In the genomic region with DNA sequence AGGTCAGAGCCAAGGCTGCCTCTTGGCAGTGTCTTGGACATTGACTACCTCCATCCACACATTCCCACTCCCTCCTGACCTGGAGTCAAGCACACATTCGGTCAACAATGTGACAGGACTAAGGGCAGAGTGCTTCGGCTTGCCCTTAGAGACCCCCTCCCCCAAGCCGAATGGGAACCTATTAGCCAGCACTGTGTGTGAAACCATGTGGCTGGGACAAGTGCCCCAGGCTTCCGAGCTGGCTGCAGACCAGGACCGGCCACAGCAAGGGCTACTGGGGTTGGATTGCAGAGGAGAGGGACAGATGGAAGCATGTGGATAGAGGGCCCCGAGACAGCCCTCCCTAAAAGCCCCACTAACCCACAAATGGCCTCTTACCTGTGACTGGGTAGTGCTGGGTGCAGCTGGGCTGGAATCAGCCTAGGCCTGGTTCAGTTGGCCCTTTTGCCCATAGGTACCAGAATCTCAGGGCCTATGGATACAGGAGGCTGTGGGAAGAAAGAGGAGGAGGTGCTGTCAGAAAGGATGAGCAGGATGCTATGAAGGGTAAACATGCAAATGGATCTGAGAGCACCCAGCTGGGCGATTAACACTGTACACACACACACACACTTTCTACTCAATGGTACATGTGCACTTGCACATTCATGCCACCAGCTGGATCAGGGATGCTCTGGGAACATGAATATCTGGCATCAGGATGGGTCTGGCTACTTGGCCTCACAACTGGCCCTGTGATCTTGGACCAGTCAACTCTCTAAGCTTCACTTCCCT, we compare ENCODE assay signal across 21 mouse cellular contexts. TPM values are rescaled to one million over a fixed set of nuclear protein-coding genes. Genes with fewer than 3 reads are reported as not detected.
DNase-seq lines count a peak whose midpoint lies in the region; ATAC-seq and TF ChIP-seq lines count a peak whose summit lies in the region.
"Had no signal": no experiment of that assay in that cellular context is flagged by ENCODE, and none has a peak within 500 bp of the region (broad histone marks: within the 10 kb centered on the region; RNA-seq: fewer than 3 reads in every experiment).

No protein-coding gene starts in this region.

- H3K9ac ChIP-seq in hindbrain, embryonic 12.5 days: no peak overlapping the region
- no peak overlapping the region for H3K9ac ChIP-seq in hindbrain, embryonic 14.5 days
- H3K9ac ChIP-seq: embryonic facial prominence, embryonic 12.5 days; forebrain, postnatal 0 days; hindbrain, embryonic 15.5 days; liver, embryonic 12.5 days; lung, embryonic 14.5 days; midbrain, embryonic 12.5 days had no signal

- ATAC-seq in hindbrain, embryonic 12.5 days (ENCODE audit: low FRiP score): 0 out of 2 replicates have a peak, but pooled peaks have one; percentile 8
- no peak for ATAC-seq in hindbrain, embryonic 14.5 days (ENCODE audit: low FRiP score)
- ATAC-seq: forebrain, postnatal 0 days; liver, embryonic 12.5 days had no signal

- H3K4me3 ChIP-seq in hindbrain, embryonic 12.5 days: no peak overlapping the region
- H3K4me3 ChIP-seq in hindbrain, embryonic 14.5 days (replicated peaks; ENCODE audit: low read length): no peak overlapping the region
- H3K4me3 ChIP-seq in layer of hippocampus, adult 2 months: no peak overlapping the region
- no peak overlapping the region for H3K4me3 ChIP-seq in cerebellum, adult 2 months (replicated peaks; ENCODE audit: insufficient read depth, low read depth, low read length)
- H3K4me3 ChIP-seq: embryonic facial prominence, embryonic 12.5 days; heart, adult 2 months; hindbrain, embryonic 15.5 days; limb, embryonic 10.5 days; liver, embryonic 12.5 days; midbrain, embryonic 12.5 days had no signal

- peaks cover 12% of the 10 kb centered on the region for H3K4me1 ChIP-seq in hindbrain, embryonic 12.5 days
- H3K4me1 ChIP-seq in hindbrain, embryonic 14.5 days (replicated peaks; ENCODE audit: control insufficient read depth, insufficient read depth, low read length): peaks cover 11% of the 10 kb centered on the region
- H3K4me1 ChIP-seq in cerebellum, adult 2 months (ENCODE audit: control insufficient read depth, insufficient read depth, low read length): peaks cover 37% of the 10 kb centered on the region
- H3K4me1 ChIP-seq: liver, embryonic 12.5 days had no signal

- H3K4me2 ChIP-seq in hindbrain, embryonic 12.5 days (replicated peaks): no peak overlapping the region
- no peak overlapping the region for H3K4me2 ChIP-seq in hindbrain, embryonic 14.5 days (replicated peaks)
- H3K4me2 ChIP-seq: embryonic facial prominence, embryonic 12.5 days; hindbrain, embryonic 15.5 days; liver, embryonic 12.5 days; lung, embryonic 14.5 days; midbrain, embryonic 12.5 days had no signal

- TF ChIP-seq POLR2A in cerebellum, adult 2 months (IDR thresholded peaks at IDR 0.05; ENCODE audit: borderline replicate concordance, insufficient read depth, low read length): no peak

- H3K27ac ChIP-seq in hindbrain, embryonic 12.5 days: no peak overlapping the region
- H3K27ac ChIP-seq in hindbrain, embryonic 14.5 days: no peak overlapping the region
- H3K27ac ChIP-seq in layer of hippocampus, adult 2 months: peak overlapping the region; percentile 32; the same call in 1 of the 2 replicates
- H3K27ac ChIP-seq in cerebellum, adult 2 months (ENCODE audit: insufficient read depth, low read length): no peak overlapping the region
- H3K27ac ChIP-seq: embryonic facial prominence, embryonic 12.5 days; heart, adult 2 months; hindbrain, embryonic 15.5 days; limb, embryonic 10.5 days; liver, embryonic 12.5 days; midbrain, embryonic 12.5 days had no signal

- peaks cover 3% of the 10 kb centered on the region for H3K27me3 ChIP-seq in hindbrain, embryonic 12.5 days
- no peaks in the 10 kb centered on the region for H3K27me3 ChIP-seq in hindbrain, embryonic 14.5 days (ENCODE audit: control insufficient read depth, insufficient read depth, low read length)
- no peaks in the 10 kb centered on the region for H3K27me3 ChIP-seq in cerebellum, adult 2 months (ENCODE audit: control insufficient read depth, insufficient read depth, low read length)
- H3K27me3 ChIP-seq: embryonic facial prominence, embryonic 12.5 days had no signal

- peak; percentile 15; the same call in 1 of the 2 replicates for TF ChIP-seq CTCF in layer of hippocampus, adult 2 months (conservative IDR thresholded peaks at IDR 0.05)
- no peak for TF ChIP-seq CTCF in cerebellum, adult 2 months (IDR thresholded peaks at IDR 0.05; ENCODE audit: borderline replicate concordance, insufficient read depth, low read depth, low read length)

- DNase-seq in hindbrain, embryonic 14.5 days (ENCODE audit: low spot score): no peak
- DNase-seq in layer of hippocampus, adult 2 months (ENCODE audit: low spot score in 2 of 2): no peak
- no peak for DNase-seq in layer of hippocampus, postnatal 14 days (ENCODE audit: low spot score in 2 of 2)
- peak; percentile 69 to 79 for DNase-seq in cerebellum, adult 2 months
- peak; percentile 16 for DNase-seq in kidney, postnatal 14 days
- no peak for DNase-seq in MN1 (ENCODE audit: low spot score)
- DNase-seq in right cerebral cortex, postnatal 36 days (ENCODE audit: low spot score in 2 of 2): no peak
- DNase-seq: adrenal gland, postnatal 10 days; forebrain, postnatal 0 days; heart, adult 2 months; layer of hippocampus, postnatal 36 days; lung, embryonic 14.5 days; lung, postnatal 4 days had no signal

- 74% methylated on average over 7 of the region's 7 CpGs for WGBS in hindbrain, embryonic 12.5 days
- 72% methylated on average over 7 of the region's 7 CpGs for WGBS in hindbrain, embryonic 14.5 days
- 24% methylated on average over 7 of the region's 7 CpGs for WGBS in cerebellum, adult 2 months

- no peaks in the 10 kb centered on the region for H3K9me3 ChIP-seq in hindbrain, embryonic 12.5 days (replicated peaks)
- H3K9me3 ChIP-seq in hindbrain, embryonic 14.5 days (ENCODE audit: control insufficient read depth, low read length): no peaks in the 10 kb centered on the region
- H3K9me3 ChIP-seq: embryonic facial prominence, embryonic 12.5 days; hindbrain, embryonic 15.5 days; limb, embryonic 10.5 days; liver, embryonic 12.5 days; midbrain, embryonic 12.5 days had no signal

- no peaks in the 10 kb centered on the region for H3K36me3 ChIP-seq in hindbrain, embryonic 12.5 days
- H3K36me3 ChIP-seq in hindbrain, embryonic 14.5 days (replicated peaks; ENCODE audit: control insufficient read depth, insufficient read depth): no peaks in the 10 kb centered on the region
- H3K36me3 ChIP-seq: embryonic facial prominence, embryonic 12.5 days; hindbrain, embryonic 15.5 days; limb, embryonic 10.5 days; liver, embryonic 12.5 days; midbrain, embryonic 12.5 days had no signal

RNA-seq across cellular contexts. Expression of gene Lingo1, which starts 20.9 kb away (rescaled TPM):
- 35.6 and 36.9 TPM in 2 replicates for polyA plus RNA-seq in hindbrain, embryonic 12.5 days (2016; fragmentation: Nextera tagmentation; extraction: Ambion mirVana)
- polyA plus RNA-seq in hindbrain, embryonic 14.5 days (2014; fragmentation: Nextera tagmentation; extraction: Ambion mirVana): 57.3 and 65.9 TPM in 2 replicates
- total RNA-seq in layer of hippocampus, adult 2 months (2021): 100 to 1,000 TPM; 249 to 268 TPM
- total RNA-seq in layer of hippocampus, postnatal 14 days (2021): 100 to 1,000 TPM; 293 to 311 TPM
- 85.1 and 88.3 TPM in 2 replicates for polyA plus RNA-seq in cerebellum, adult 2 months (2012; rRNA removed)
- total RNA-seq: CH12.LX; neutrophil, adult 5-6 weeks had no signal

Comparison
In these comparisons a context has a peak if more than half of its experiments do, and no peak if none do; other contexts are left out.
1. DNase-seq: peak in cerebellum, adult 2 months (2 of 2) and kidney, postnatal 14 days (single experiment); none in hindbrain, embryonic 14.5 days (single experiment), layer of hippocampus, adult 2 months (0 of 2), layer of hippocampus, postnatal 14 days (0 of 2), MN1 (single experiment) and right cerebral cortex, postnatal 36 days (0 of 2).